Mouse (Mus musculus) bone marrow macrophage, adult 2 months (primary cell): ENCODE measurements around the gene Mark1.

Experiments used
- CTCF ChIP-seq: IDR thresholded peaks from 2 replicates; pipeline ENCODE4 v1.5.1; 2012; ENCODE audit warnings: low read depth, mild to moderate bottlenecking, low read length, moderate library complexity
- POLR2A ChIP-seq: IDR thresholded peaks from 2 replicates; pipeline ENCODE4 v1.6.1; 2012; ENCODE audit warnings: mild to moderate bottlenecking, low read depth, low read length, borderline replicate concordance

DNA sequence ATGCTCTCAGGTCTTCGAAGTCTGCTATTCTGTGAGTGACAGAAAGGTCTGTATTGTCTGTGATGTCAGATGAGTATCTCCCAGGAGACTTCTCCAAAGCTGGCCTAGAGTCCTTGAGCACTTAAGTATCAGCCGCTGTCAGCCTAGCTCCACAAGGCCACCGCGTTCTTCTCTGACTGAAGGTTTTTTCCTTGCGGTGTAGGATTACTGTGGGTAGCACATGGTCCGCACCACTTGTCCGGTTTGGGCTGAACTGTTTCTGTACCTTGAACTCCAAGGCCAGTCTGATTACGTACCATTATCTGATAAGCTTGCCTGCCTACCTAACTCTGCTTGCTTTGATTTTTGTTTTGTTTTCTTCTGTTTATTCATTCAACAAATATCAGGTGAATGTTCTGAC, 47.1 kb upstream of the Mark1 start:
- no peak for TF ChIP-seq CTCF
- no peak for TF ChIP-seq POLR2A
